Comparison of ENCODE assay signal across 22 mouse cellular contexts in genomic region chr4:118053904-118054303, GRCm38 (mm10).
DNase-seq lines count a peak whose midpoint lies in the region; ATAC-seq and TF ChIP-seq lines count a peak whose summit lies in the region.
"Had no signal": no experiment of that assay in that cellular context is flagged by ENCODE, and none has a peak within 500 bp of the region (broad histone marks: within the 10 kb centered on the region; RNA-seq: fewer than 3 reads in every experiment).

No protein-coding gene starts in this region.

- no peak overlapping the region for H3K27ac ChIP-seq in liver, postnatal 0 days (ENCODE audit: low read depth)
- no peak overlapping the region for H3K27ac ChIP-seq in embryonic facial prominence, embryonic 14.5 days (replicated peaks; ENCODE audit: low read depth, low read length)
- H3K27ac ChIP-seq in limb, embryonic 13.5 days = peak overlapping the region; percentile 72; the same call in 1 of the 2 replicates
- H3K27ac ChIP-seq: hindbrain, embryonic 10.5 days; hindbrain, postnatal 0 days; layer of hippocampus, adult 2 months; macrophage; midbrain, embryonic 10.5 days; neural tube, embryonic 12.5 days had no signal

- 0 out of 2 replicates have a peak, but pooled peaks cover 2% of the 10 kb centered on the region for H3K36me3 ChIP-seq in liver, postnatal 0 days (replicated peaks; ENCODE audit: insufficient read depth, low read length)
- no peaks in the 10 kb centered on the region for H3K36me3 ChIP-seq in embryonic facial prominence, embryonic 14.5 days (ENCODE audit: control insufficient read depth, insufficient read depth, low read length)
- peaks cover 4% of the 10 kb centered on the region; the same call in 1 of the 2 replicates for H3K36me3 ChIP-seq in limb, embryonic 13.5 days
- H3K36me3 ChIP-seq: hindbrain, embryonic 10.5 days; neural tube, embryonic 12.5 days had no signal

- no peak overlapping the region for H3K4me2 ChIP-seq in liver, postnatal 0 days (ENCODE audit: low read depth, low read length)
- H3K4me2 ChIP-seq in embryonic facial prominence, embryonic 14.5 days (ENCODE audit: low read depth, low read length) = peak overlapping the region; percentile 11; the same call in 1 of the 2 replicates
- peak overlapping the region; percentile 51 for H3K4me2 ChIP-seq in limb, embryonic 13.5 days (replicated peaks)
- H3K4me2 ChIP-seq: neural tube, embryonic 12.5 days had no signal

- no peak overlapping the region for H3K9ac ChIP-seq in liver, postnatal 0 days (replicated peaks)
- H3K9ac ChIP-seq in embryonic facial prominence, embryonic 14.5 days (ENCODE audit: low read depth, low read length) = no peak overlapping the region
- peak overlapping the region; percentile 50; the same call in 1 of the 2 replicates for H3K9ac ChIP-seq in limb, embryonic 13.5 days
- H3K9ac ChIP-seq: neural tube, embryonic 12.5 days had no signal

- ATAC-seq in liver, postnatal 0 days = peak; percentile 92
- peak; percentile 51; the same call in 1 of the 2 replicates for ATAC-seq in embryonic facial prominence, embryonic 14.5 days (ENCODE audit: low read depth)
- no peak for ATAC-seq in limb, embryonic 13.5 days (ENCODE audit: low FRiP score, low read depth)
- ATAC-seq: forebrain, embryonic 16.5 days; hindbrain, postnatal 0 days had no signal

- no peaks in the 10 kb centered on the region for H3K27me3 ChIP-seq in liver, postnatal 0 days (ENCODE audit: insufficient read depth, low read length)
- no peaks in the 10 kb centered on the region for H3K27me3 ChIP-seq in embryonic facial prominence, embryonic 14.5 days (replicated peaks; ENCODE audit: control insufficient read depth, insufficient read depth, low read length)
- H3K27me3 ChIP-seq in limb, embryonic 13.5 days = no peaks in the 10 kb centered on the region
- H3K27me3 ChIP-seq: neural tube, embryonic 12.5 days had no signal

- no peaks in the 10 kb centered on the region for H3K4me1 ChIP-seq in liver, postnatal 0 days (ENCODE audit: insufficient read depth)
- peaks cover 29% of the 10 kb centered on the region for H3K4me1 ChIP-seq in embryonic facial prominence, embryonic 14.5 days (ENCODE audit: control insufficient read depth, insufficient read depth, low read length)
- H3K4me1 ChIP-seq in limb, embryonic 13.5 days = peaks cover 60% of the 10 kb centered on the region

- no peak for TF ChIP-seq EP300 in liver, postnatal 0 days (IDR thresholded peaks at IDR 0.05; ENCODE audit: low read depth)

- WGBS in liver, postnatal 0 days (ENCODE audit: insufficient replicate concordance) = 76% methylated on average over 6 of the region's 6 CpGs
- WGBS in embryonic facial prominence, embryonic 14.5 days = 77% methylated on average over 6 of the region's 6 CpGs
- 82% methylated on average over 6 of the region's 6 CpGs for WGBS in limb, embryonic 13.5 days

- DNase-seq in liver, postnatal 0 days = no peak
- DNase-seq in liver = no peak
- no peak for DNase-seq in embryonic facial prominence, embryonic 14.5 days (ENCODE audit: low spot score)
- DNase-seq in lung, adult 18-20 months = no peak
- no peak for DNase-seq in lung, postnatal 4 days
- no peak for DNase-seq in left cerebral cortex, postnatal 36 days (ENCODE audit: low spot score in 2 of 2)
- DNase-seq in cerebellum, adult 9-11 months = no peak
- DNase-seq: adrenal gland, postnatal 36 days; cerebellum, adult 18-20 months; kidney, adult 2 months; kidney, postnatal 14 days; layer of hippocampus, postnatal 36 days; right cerebral cortex, postnatal 4 days; thymus, postnatal 25 days had no signal

- intact Hi-C loops in left cerebral cortex, postnatal 36 days (cut with DNase I) = no loop called here

- no peak for TF ChIP-seq CTCF in liver, postnatal 0 days (IDR thresholded peaks at IDR 0.05; ENCODE audit: low read depth)

- no peak overlapping the region for H3K4me3 ChIP-seq in liver, postnatal 0 days (ENCODE audit: low read depth, low read length)
- no peak overlapping the region for H3K4me3 ChIP-seq in embryonic facial prominence, embryonic 14.5 days (ENCODE audit: low read depth, low read length)
- peak overlapping the region; percentile 20 for H3K4me3 ChIP-seq in limb, embryonic 13.5 days
- H3K4me3 ChIP-seq: hindbrain, embryonic 10.5 days; layer of hippocampus, adult 2 months; midbrain, embryonic 10.5 days; neural tube, embryonic 12.5 days had no signal

- no peaks in the 10 kb centered on the region for H3K9me3 ChIP-seq in liver, postnatal 0 days (ENCODE audit: low read length)
- H3K9me3 ChIP-seq in embryonic facial prominence, embryonic 14.5 days (ENCODE audit: control insufficient read depth, low read length) = no peaks in the 10 kb centered on the region
- H3K9me3 ChIP-seq in limb, embryonic 13.5 days = no peaks in the 10 kb centered on the region
- H3K9me3 ChIP-seq: hindbrain, embryonic 10.5 days; midbrain, embryonic 10.5 days; neural tube, embryonic 12.5 days had no signal
